Mouse (Mus musculus) Muller cell, postnatal 12 days (primary cell): Measurements from ENCODE around the gene Vmn2r109.
"Not testable (repeated sequence)": the region's sequence is repeated elsewhere in the genome, so short reads cannot be mapped to it uniquely, and the experiment has no call there.

Experiments
- DNase-seq: peaks from one replicate; pipeline ENCODE4 v3.0.0-alpha.2; 2015; ENCODE audit errors: inconsistent ontology term

Gene Vmn2r109

GRCm38 (mm10) chr17:20564656-20565055, at the start of gene Vmn2r109:
Vmn2r109 (minus strand) TSS chr17:20564756.
- DNase-seq, result no peak

- no peak for DNase-seq
Observed at GRCm38 (mm10) chr17:20596323-20596722, 31.8 kb upstream of the Vmn2r109 start, which contains the start of gene Vmn2r110. Vmn2r110 (minus strand) TSS chr17:20596423.

- DNase-seq, result not testable (repeated sequence)
Observed at GRCm38 (mm10) chr17:20508247-20508646, 56.3 kb downstream of the Vmn2r109 start.

GRCm38 (mm10) chr17:20497858-20498257, 66.7 kb downstream of the Vmn2r109 start, which contains the start of gene Vmn1r225:
Vmn1r225 (plus strand) TSS chr17:20498158.
- no peak for DNase-seq
